Mouse (Mus musculus): Measurements from ENCODE around the gene Wnt16.
"Not testable (repeated sequence)": the region's sequence is repeated elsewhere in the genome, so short reads cannot be mapped to it uniquely, and the experiment has no call there.

Gene Wnt16

GRCm38 (mm10) chr6:22288004-22288736, at the start of gene Wnt16:
TSS of gene Wnt16 (plus strand) at chr6:22288227.
- DNase-seq, result no peak

GRCm38 (mm10) chr6:22243321-22243720, 44.7 kb upstream of the Wnt16 start:
- no peak for DNase-seq

- DNase-seq, result no peak
Measured at GRCm38 (mm10) chr6:22246696-22247095, 41.3 kb upstream of the Wnt16 start.

GRCm38 (mm10) chr6:22258784-22259183, 29.2 kb upstream of the Wnt16 start:
- DNase-seq, result no peak

- no peak for DNase-seq
Measured at GRCm38 (mm10) chr6:22262519-22262918, 25.5 kb upstream of the Wnt16 start.

GRCm38 (mm10) chr6:22264094-22264493, 23.9 kb upstream of the Wnt16 start:
- not testable (repeated sequence) for DNase-seq

- DNase-seq, result no peak
Measured at GRCm38 (mm10) chr6:22266018-22266417, 22.0 kb upstream of the Wnt16 start.

- DNase-seq, result no peak
Measured at GRCm38 (mm10) chr6:22267807-22268667, 20.0 kb upstream of the Wnt16 start.

GRCm38 (mm10) chr6:22268677-22269076, 19.4 kb upstream of the Wnt16 start:
- DNase-seq, result no peak

GRCm38 (mm10) chr6:22269840-22270521, 18.0 kb upstream of the Wnt16 start:
- no peak for DNase-seq

- no peak for DNase-seq
Measured at GRCm38 (mm10) chr6:22277941-22278340, 10.1 kb upstream of the Wnt16 start.

GRCm38 (mm10) chr6:22280217-22280861, 7.7 kb upstream of the Wnt16 start:
- DNase-seq, result no peak

- no peak for DNase-seq
Measured at GRCm38 (mm10) chr6:22282405-22282804, 5.6 kb upstream of the Wnt16 start.

- DNase-seq, result no peak
Measured at GRCm38 (mm10) chr6:22288737-22289460, 872 bp downstream of the Wnt16 start.

- no peak for DNase-seq
Measured at GRCm38 (mm10) chr6:22289461-22290021, 1.5 kb downstream of the Wnt16 start.

- DNase-seq, result no peak
Measured at GRCm38 (mm10) chr6:22290790-22291189, 2.8 kb downstream of the Wnt16 start.

GRCm38 (mm10) chr6:22292056-22292455, 4.0 kb downstream of the Wnt16 start:
- no peak for DNase-seq

GRCm38 (mm10) chr6:22293922-22294321, 5.9 kb downstream of the Wnt16 start:
- DNase-seq, result no peak

GRCm38 (mm10) chr6:22297028-22297427, 9.0 kb downstream of the Wnt16 start:
- no peak for DNase-seq

- DNase-seq, result no peak
Measured at GRCm38 (mm10) chr6:22298059-22298458, 10.0 kb downstream of the Wnt16 start.

GRCm38 (mm10) chr6:22325364-22326072, 37.5 kb downstream of the Wnt16 start:
- peak; percentile 75 for DNase-seq

Measured in cerebellum, adult 9-10 months (tissue).